Comparison of ENCODE assay signal across 21 mouse cellular contexts in the genomic region with DNA sequence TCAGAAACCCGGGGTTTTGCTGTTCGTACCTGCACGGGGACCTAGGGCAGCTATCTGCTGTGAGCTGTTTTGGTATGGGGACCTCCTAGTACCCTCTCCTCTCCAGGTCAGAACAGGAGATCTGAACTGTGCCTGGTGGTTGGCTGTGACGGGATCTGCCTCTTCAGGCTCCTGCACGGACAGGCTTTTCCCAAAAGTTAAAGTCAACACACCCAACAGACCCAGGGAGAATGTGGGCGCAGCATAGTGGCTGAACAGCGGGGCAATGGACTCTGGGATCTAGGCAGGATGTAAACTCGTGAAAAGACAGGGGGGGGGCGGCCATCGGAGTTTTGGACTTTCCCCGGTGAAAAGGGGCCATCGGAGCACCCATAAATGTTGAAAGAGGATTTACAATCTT.
DNase-seq lines count a peak whose midpoint lies in the region; ATAC-seq and TF ChIP-seq lines count a peak whose summit lies in the region.
"Had no signal": no experiment of that assay in that cellular context is flagged by ENCODE, and none has a peak within 500 bp of the region (broad histone marks: within the 10 kb centered on the region; RNA-seq: fewer than 3 reads in every experiment).

No protein-coding gene starts in this region.

- H3K4me3 ChIP-seq in kidney, embryonic 15.5 days (replicated peaks) = no peak overlapping the region
- no peak overlapping the region for H3K4me3 ChIP-seq in intestine, embryonic 15.5 days (replicated peaks)
- no peak overlapping the region for H3K4me3 ChIP-seq in liver, embryonic 11.5 days (ENCODE audit: low read depth, low read length)
- no peak overlapping the region for H3K4me3 ChIP-seq in liver, postnatal 0 days (ENCODE audit: low read depth, low read length)
- no peak overlapping the region for H3K4me3 ChIP-seq in thymus, adult 2 months (ENCODE audit: control insufficient read depth, insufficient read depth, low read length)
- H3K4me3 ChIP-seq: forebrain, embryonic 10.5 days; heart, embryonic 12.5 days; left cerebral cortex, adult 2 months; myocyte had no signal

- no peaks in the 10 kb centered on the region for H3K9me3 ChIP-seq in kidney, embryonic 15.5 days (replicated peaks)
- no peaks in the 10 kb centered on the region for H3K9me3 ChIP-seq in intestine, embryonic 15.5 days
- H3K9me3 ChIP-seq in liver, embryonic 11.5 days (ENCODE audit: control insufficient read depth, low read length) = no peaks in the 10 kb centered on the region
- H3K9me3 ChIP-seq in liver, postnatal 0 days (ENCODE audit: low read length) = no peaks in the 10 kb centered on the region
- H3K9me3 ChIP-seq: forebrain, embryonic 10.5 days; heart, embryonic 12.5 days had no signal

- no peak overlapping the region for H3K9ac ChIP-seq in kidney, embryonic 15.5 days
- H3K9ac ChIP-seq in intestine, embryonic 15.5 days = no peak overlapping the region
- no peak overlapping the region for H3K9ac ChIP-seq in liver, embryonic 11.5 days (ENCODE audit: low read depth, low read length)
- no peak overlapping the region for H3K9ac ChIP-seq in liver, postnatal 0 days (replicated peaks)
- H3K9ac ChIP-seq: heart, embryonic 12.5 days had no signal

- H3K36me3 ChIP-seq in kidney, embryonic 15.5 days = no peaks in the 10 kb centered on the region
- H3K36me3 ChIP-seq in intestine, embryonic 15.5 days = no peaks in the 10 kb centered on the region
- H3K36me3 ChIP-seq in liver, embryonic 11.5 days (ENCODE audit: control insufficient read depth, insufficient read depth, low read length) = no peaks in the 10 kb centered on the region
- H3K36me3 ChIP-seq in liver, postnatal 0 days (replicated peaks; ENCODE audit: insufficient read depth, low read length) = no peaks in the 10 kb centered on the region
- no peaks in the 10 kb centered on the region for H3K36me3 ChIP-seq in thymus, adult 2 months (ENCODE audit: control insufficient read depth, insufficient read depth, low read length)
- H3K36me3 ChIP-seq: heart, embryonic 12.5 days had no signal

- H3K4me2 ChIP-seq in kidney, embryonic 15.5 days = no peak overlapping the region
- H3K4me2 ChIP-seq in intestine, embryonic 15.5 days (replicated peaks) = no peak overlapping the region
- H3K4me2 ChIP-seq in liver, embryonic 11.5 days = no peak overlapping the region
- H3K4me2 ChIP-seq in liver, postnatal 0 days (ENCODE audit: low read depth, low read length) = peak overlapping the region; percentile 35; the same call in 1 of the 2 replicates
- H3K4me2 ChIP-seq: heart, embryonic 12.5 days had no signal

- ATAC-seq in kidney, embryonic 15.5 days (replicated peaks; ENCODE audit: low FRiP score) = no peak
- peak; percentile 32 for ATAC-seq in intestine, embryonic 15.5 days
- ATAC-seq in liver, embryonic 11.5 days (replicated peaks; ENCODE audit: low FRiP score) = peak; percentile 53; the same call in 1 of the 2 replicates
- peak; percentile 83 for ATAC-seq in liver, postnatal 0 days
- ATAC-seq: CD4-positive, CD25-positive, alpha-beta regulatory T cell, adult 4 months; forebrain, embryonic 16.5 days; midbrain, embryonic 16.5 days had no signal

- TF ChIP-seq POLR2A in thymus, adult 2 months (IDR thresholded peaks at IDR 0.05; ENCODE audit: control insufficient read depth, extremely low read depth, insufficient read depth, low read length, poor library complexity) = no peak

- H3K27ac ChIP-seq in kidney, embryonic 15.5 days = no peak overlapping the region
- H3K27ac ChIP-seq in intestine, embryonic 15.5 days = no peak overlapping the region
- peak overlapping the region; percentile 30; the same call in 1 of the 2 replicates for H3K27ac ChIP-seq in liver, embryonic 11.5 days (ENCODE audit: low read depth, low read length)
- H3K27ac ChIP-seq in liver, postnatal 0 days (ENCODE audit: low read depth) = peak overlapping the region; percentile 88
- H3K27ac ChIP-seq in thymus, adult 2 months (ENCODE audit: control insufficient read depth, insufficient read depth, low read length) = no peak overlapping the region
- H3K27ac ChIP-seq: forebrain, embryonic 10.5 days; left cerebral cortex, adult 2 months had no signal

- H3K4me1 ChIP-seq in kidney, embryonic 15.5 days = peaks cover 13% of the 10 kb centered on the region
- H3K4me1 ChIP-seq in intestine, embryonic 15.5 days (replicated peaks) = peaks cover 19% of the 10 kb centered on the region
- peaks cover 6% of the 10 kb centered on the region; the same call in 1 of the 2 replicates for H3K4me1 ChIP-seq in liver, embryonic 11.5 days (replicated peaks; ENCODE audit: control insufficient read depth, insufficient read depth, low read length)
- peaks cover 3% of the 10 kb centered on the region; the same call in 1 of the 2 replicates for H3K4me1 ChIP-seq in liver, postnatal 0 days (ENCODE audit: insufficient read depth)
- peaks cover 3% of the 10 kb centered on the region for H3K4me1 ChIP-seq in thymus, adult 2 months (replicated peaks; ENCODE audit: control insufficient read depth, insufficient read depth, low read length)

- TF ChIP-seq EP300 in liver, postnatal 0 days (IDR thresholded peaks at IDR 0.05; ENCODE audit: low read depth) = no peak

- no peak for TF ChIP-seq CTCF in liver, postnatal 0 days (IDR thresholded peaks at IDR 0.05; ENCODE audit: low read depth)
- no peak for TF ChIP-seq CTCF in thymus, adult 2 months (IDR thresholded peaks at IDR 0.05; ENCODE audit: borderline replicate concordance, control insufficient read depth, extremely low read depth, insufficient read depth, low read length, poor library complexity)

- DNase-seq in kidney, postnatal 10 days = peak; percentile 11
- DNase-seq in liver, embryonic 11.5 days (ENCODE audit: low spot score) = no peak
- DNase-seq in liver, postnatal 0 days = peak; percentile 40
- no peak for DNase-seq in left cerebral cortex, adult 18-20 months (ENCODE audit: low spot score in 2 of 2)
- DNase-seq in spleen, postnatal 14 days (ENCODE audit: low spot score in 2 of 2) = no peak
- DNase-seq in thymus, adult 2 months = no peak
- DNase-seq: cerebellum, adult 9-10 months; gastrocnemius, postnatal 25 days; heart, adult 18-20 months; heart, postnatal 10 days; kidney, postnatal 4 days; layer of hippocampus, adult 9-11 months had no signal

- 68% methylated on average over 12 of the region's 12 CpGs for WGBS in kidney, embryonic 15.5 days
- 62% methylated on average over 12 of the region's 12 CpGs for WGBS in intestine, embryonic 15.5 days
- WGBS in liver, embryonic 11.5 days = 77% methylated on average over 12 of the region's 12 CpGs
- 64% methylated on average over 12 of the region's 12 CpGs for WGBS in liver, postnatal 0 days (ENCODE audit: insufficient replicate concordance)
- WGBS in thymus, adult 2 months = 92% methylated on average over 12 of the region's 12 CpGs

- H3K27me3 ChIP-seq in kidney, embryonic 15.5 days = peaks cover 4% of the 10 kb centered on the region
- no peaks in the 10 kb centered on the region for H3K27me3 ChIP-seq in intestine, embryonic 15.5 days (replicated peaks)
- no peaks in the 10 kb centered on the region for H3K27me3 ChIP-seq in liver, embryonic 11.5 days (replicated peaks; ENCODE audit: control insufficient read depth, insufficient read depth, low read length)
- no peaks in the 10 kb centered on the region for H3K27me3 ChIP-seq in liver, postnatal 0 days (ENCODE audit: insufficient read depth, low read length)
- H3K27me3 ChIP-seq in thymus, adult 2 months (ENCODE audit: control insufficient read depth, insufficient read depth, low read length) = no peaks in the 10 kb centered on the region

Comparison
In these comparisons a context has a peak if more than half of its experiments do, and no peak if none do; other contexts are left out.
1. DNase-seq: peak in kidney, postnatal 10 days (single experiment) and liver, postnatal 0 days (single experiment); none in liver, embryonic 11.5 days (single experiment), left cerebral cortex, adult 18-20 months (0 of 2), spleen, postnatal 14 days (0 of 2) and thymus, adult 2 months (single experiment).
2. H3K27ac ChIP-seq: peak in liver, embryonic 11.5 days (single experiment) and liver, postnatal 0 days (single experiment); none in kidney, embryonic 15.5 days (single experiment), intestine, embryonic 15.5 days (single experiment) and thymus, adult 2 months (single experiment).